Mouse (Mus musculus): Measurements from ENCODE around the gene Lpin2. TPM values are rescaled to one million over a fixed set of nuclear protein-coding genes. Genes with fewer than 3 reads are reported as not detected.

Lpin2 gene
- polyA plus RNA-seq, 1 experiment from 2014 or later = 53.5 TPM

- no peak for DNase-seq (ENCODE audit: low spot score)
These were observed 68.7 kb downstream of the Lpin2 start for GRCm38 (mm10) chr17:71250819-71251600.

GRCm38 (mm10) chr17:71251601-71252001, 69.2 kb downstream of the Lpin2 start:
- H3K9me3 ChIP-seq (ENCODE audit: control insufficient read depth, low read length) = no peaks in the 10 kb centered on the region
- ATAC-seq (replicated peaks; ENCODE audit: low FRiP score) (no peak), DNase-seq (ENCODE audit: low spot score) (no peak)
- no peaks in the 10 kb centered on the region; the same call in 1 of the 2 replicates for H3K36me3 ChIP-seq (ENCODE audit: control insufficient read depth, insufficient read depth, low read length)
- no peak overlapping the region for H3K9ac ChIP-seq (ENCODE audit: low read length)
- no peak overlapping the region for H3K27ac ChIP-seq (ENCODE audit: low read depth, low read length)
- H3K4me2 ChIP-seq (ENCODE audit: low read depth, low read length, severe bottlenecking) = no peak overlapping the region
- H3K27me3 ChIP-seq (ENCODE audit: control insufficient read depth, insufficient read depth, low read length) = no peaks in the 10 kb centered on the region
- 0 out of 2 replicates have a peak, but pooled peaks cover 2% of the 10 kb centered on the region for H3K4me1 ChIP-seq (replicated peaks; ENCODE audit: control insufficient read depth, insufficient read depth, low read length)
- 67% methylated on average over 6 of the region's 6 CpGs for WGBS
- no peak overlapping the region for H3K4me3 ChIP-seq (ENCODE audit: low read depth, low read length)

More at GRCm38 (mm10) chr17:71250819-71251600, 68.7 kb downstream of the Lpin2 start:
- H3K4me3 ChIP-seq (ENCODE audit: low read depth, low read length) = no peak overlapping the region
- WGBS = 94% methylated on average over 16 of the region's 16 CpGs
- H3K9me3 ChIP-seq (ENCODE audit: control insufficient read depth, low read length) = no peaks in the 10 kb centered on the region
- H3K27ac ChIP-seq (ENCODE audit: low read depth, low read length) = no peak overlapping the region
- H3K27me3 ChIP-seq (ENCODE audit: control insufficient read depth, insufficient read depth, low read length) = no peaks in the 10 kb centered on the region
- H3K36me3 ChIP-seq (ENCODE audit: control insufficient read depth, insufficient read depth, low read length) = no peaks in the 10 kb centered on the region; the same call in 1 of the 2 replicates
- no peak for ATAC-seq (replicated peaks; ENCODE audit: low FRiP score)
- H3K4me2 ChIP-seq (ENCODE audit: low read depth, low read length, severe bottlenecking) = no peak overlapping the region
- 0 out of 2 replicates have a peak, but pooled peaks cover 2% of the 10 kb centered on the region for H3K4me1 ChIP-seq (replicated peaks; ENCODE audit: control insufficient read depth, insufficient read depth, low read length)
- H3K9ac ChIP-seq (ENCODE audit: low read length) = no peak overlapping the region

GRCm38 (mm10) chr17:71252101-71252500, 69.7 kb downstream of the Lpin2 start:
- no peak overlapping the region for H3K4me3 ChIP-seq (ENCODE audit: low read depth, low read length)
- ATAC-seq (replicated peaks; ENCODE audit: low FRiP score) (no peak), DNase-seq (ENCODE audit: low spot score) (no peak)
- H3K4me1 ChIP-seq (replicated peaks; ENCODE audit: control insufficient read depth, insufficient read depth, low read length) = 0 out of 2 replicates have a peak, but pooled peaks cover 2% of the 10 kb centered on the region
- H3K9me3 ChIP-seq (ENCODE audit: control insufficient read depth, low read length) = no peaks in the 10 kb centered on the region
- H3K27ac ChIP-seq (ENCODE audit: low read depth, low read length) = no peak overlapping the region
- no peaks in the 10 kb centered on the region; the same call in 1 of the 2 replicates for H3K36me3 ChIP-seq (ENCODE audit: control insufficient read depth, insufficient read depth, low read length)
- H3K4me2 ChIP-seq (ENCODE audit: low read depth, low read length, severe bottlenecking) = no peak overlapping the region
- no peak overlapping the region for H3K9ac ChIP-seq (ENCODE audit: low read length)
- 91% methylated on average over 9 of the region's 9 CpGs for WGBS
- no peaks in the 10 kb centered on the region for H3K27me3 ChIP-seq (ENCODE audit: control insufficient read depth, insufficient read depth, low read length)

- WGBS = 94% methylated on average over 2 of the region's 2 CpGs
- no peak overlapping the region for H3K4me2 ChIP-seq (ENCODE audit: low read depth, low read length, severe bottlenecking)
- DNase-seq (ENCODE audit: low spot score) = no peak
- H3K27me3 ChIP-seq (ENCODE audit: control insufficient read depth, insufficient read depth, low read length) = no peaks in the 10 kb centered on the region
- no peak overlapping the region for H3K9ac ChIP-seq (ENCODE audit: low read length)
- no peaks in the 10 kb centered on the region for H3K36me3 ChIP-seq (ENCODE audit: control insufficient read depth, insufficient read depth, low read length)
- ATAC-seq (replicated peaks; ENCODE audit: low FRiP score) = no peak
- H3K4me1 ChIP-seq (replicated peaks; ENCODE audit: control insufficient read depth, insufficient read depth, low read length) = 0 out of 2 replicates have a peak, but pooled peaks cover 2% of the 10 kb centered on the region
- no peak overlapping the region for H3K4me3 ChIP-seq (ENCODE audit: low read depth, low read length)
- no peak overlapping the region for H3K27ac ChIP-seq (ENCODE audit: low read depth, low read length)
- no peaks in the 10 kb centered on the region for H3K9me3 ChIP-seq (ENCODE audit: control insufficient read depth, low read length)
These were observed 71.0 kb downstream of the Lpin2 start for GRCm38 (mm10) chr17:71253391-71253790.

GRCm38 (mm10) chr17:71254106-71254505, 71.7 kb downstream of the Lpin2 start:
- no peak overlapping the region for H3K9ac ChIP-seq (ENCODE audit: low read length)
- H3K9me3 ChIP-seq (ENCODE audit: control insufficient read depth, low read length) = no peaks in the 10 kb centered on the region
- H3K4me1 ChIP-seq (replicated peaks; ENCODE audit: control insufficient read depth, insufficient read depth, low read length) = 0 out of 2 replicates have a peak, but pooled peaks cover 2% of the 10 kb centered on the region
- H3K27me3 ChIP-seq (ENCODE audit: control insufficient read depth, insufficient read depth, low read length) = no peaks in the 10 kb centered on the region
- no peak overlapping the region for H3K27ac ChIP-seq (ENCODE audit: low read depth, low read length)
- H3K4me2 ChIP-seq (ENCODE audit: low read depth, low read length, severe bottlenecking) = no peak overlapping the region
- ATAC-seq (replicated peaks; ENCODE audit: low FRiP score) (no peak), DNase-seq (ENCODE audit: low spot score) (no peak)
- no peaks in the 10 kb centered on the region for H3K36me3 ChIP-seq (ENCODE audit: control insufficient read depth, insufficient read depth, low read length)
- H3K4me3 ChIP-seq (ENCODE audit: low read depth, low read length) = no peak overlapping the region
- 93% methylated on average over 5 of the region's 5 CpGs for WGBS

GRCm38 (mm10) chr17:71254736-71255135, 72.4 kb downstream of the Lpin2 start:
- 63% methylated on average over 6 of the region's 6 CpGs for WGBS
- Histone ChIP-seq H3K36me3 (ENCODE audit: control insufficient read depth, insufficient read depth, low read length) (no peaks in the 10 kb centered on the region), H3K4me3 (ENCODE audit: low read depth, low read length) (no peak overlapping the region), H3K9me3 (ENCODE audit: control insufficient read depth, low read length) (no peaks in the 10 kb centered on the region), H3K4me1 (replicated peaks; ENCODE audit: control insufficient read depth, insufficient read depth, low read length) (0 out of 2 replicates have a peak, but pooled peaks cover 2% of the 10 kb centered on the region), H3K27ac (ENCODE audit: low read depth, low read length) (no peak overlapping the region), H3K27me3 (ENCODE audit: control insufficient read depth, insufficient read depth, low read length) (no peaks in the 10 kb centered on the region), H3K4me2 (ENCODE audit: low read depth, low read length, severe bottlenecking) (no peak overlapping the region), H3K9ac (ENCODE audit: low read length) (no peak overlapping the region)
- DNase-seq (ENCODE audit: low spot score) (no peak), ATAC-seq (replicated peaks; ENCODE audit: low FRiP score) (no peak)

- Histone ChIP-seq H3K9me3 (ENCODE audit: control insufficient read depth, low read length) (no peaks in the 10 kb centered on the region), H3K27ac (ENCODE audit: low read depth, low read length) (no peak overlapping the region), H3K4me3 (ENCODE audit: low read depth, low read length) (no peak overlapping the region), H3K9ac (ENCODE audit: low read length) (no peak overlapping the region), H3K27me3 (ENCODE audit: control insufficient read depth, insufficient read depth, low read length) (no peaks in the 10 kb centered on the region), H3K36me3 (ENCODE audit: control insufficient read depth, insufficient read depth, low read length) (no peaks in the 10 kb centered on the region), H3K4me2 (ENCODE audit: low read depth, low read length, severe bottlenecking) (no peak overlapping the region), H3K4me1 (replicated peaks; ENCODE audit: control insufficient read depth, insufficient read depth, low read length) (0 out of 2 replicates have a peak, but pooled peaks cover 2% of the 10 kb centered on the region)
- ATAC-seq (replicated peaks; ENCODE audit: low FRiP score) (no peak), DNase-seq (ENCODE audit: low spot score) (no peak)
- WGBS = 86% methylated on average over 14 of the region's 14 CpGs
These were observed 73.8 kb downstream of the Lpin2 start for GRCm38 (mm10) chr17:71256068-71256615.

- WGBS = 94% methylated on average over 13 of the region's 13 CpGs
These were observed 74.6 kb downstream of the Lpin2 start for GRCm38 (mm10) chr17:71256806-71257536.

More at GRCm38 (mm10) chr17:71256806-71257536, 74.6 kb downstream of the Lpin2 start:
- Histone ChIP-seq H3K4me3 (ENCODE audit: low read depth, low read length) (no peak overlapping the region), H3K9ac (ENCODE audit: low read length) (no peak overlapping the region), H3K4me2 (ENCODE audit: low read depth, low read length, severe bottlenecking) (no peak overlapping the region), H3K27ac (ENCODE audit: low read depth, low read length) (no peak overlapping the region), H3K4me1 (replicated peaks; ENCODE audit: control insufficient read depth, insufficient read depth, low read length) (no peaks in the 10 kb centered on the region), H3K36me3 (ENCODE audit: control insufficient read depth, insufficient read depth, low read length) (no peaks in the 10 kb centered on the region), H3K9me3 (ENCODE audit: control insufficient read depth, low read length) (no peaks in the 10 kb centered on the region), H3K27me3 (ENCODE audit: control insufficient read depth, insufficient read depth, low read length) (no peaks in the 10 kb centered on the region)
- ATAC-seq (replicated peaks; ENCODE audit: low FRiP score) = no peak
- DNase-seq (ENCODE audit: low spot score) = no peak
